Mouse (Mus musculus) olfactory bulb, adult 2 months (tissue): ENCODE data around the gene Wiz.

Experiments
- CTCF ChIP-seq: fragments of 200-500 bp; IDR thresholded peaks from 2 replicates; pipeline ENCODE4 v1.5.1; 2012; ENCODE audit warnings: low read depth, mild to moderate bottlenecking, low read length, moderate library complexity; ENCODE audit not compliant: insufficient read depth
- POLR2A ChIP-seq: fragments of 200-500 bp; IDR thresholded peaks from 2 replicates; pipeline ENCODE4 v1.6.1; 2012; ENCODE audit warnings: mild to moderate bottlenecking, low read depth, low read length, moderate library complexity; ENCODE audit not compliant: insufficient read depth

DNA sequence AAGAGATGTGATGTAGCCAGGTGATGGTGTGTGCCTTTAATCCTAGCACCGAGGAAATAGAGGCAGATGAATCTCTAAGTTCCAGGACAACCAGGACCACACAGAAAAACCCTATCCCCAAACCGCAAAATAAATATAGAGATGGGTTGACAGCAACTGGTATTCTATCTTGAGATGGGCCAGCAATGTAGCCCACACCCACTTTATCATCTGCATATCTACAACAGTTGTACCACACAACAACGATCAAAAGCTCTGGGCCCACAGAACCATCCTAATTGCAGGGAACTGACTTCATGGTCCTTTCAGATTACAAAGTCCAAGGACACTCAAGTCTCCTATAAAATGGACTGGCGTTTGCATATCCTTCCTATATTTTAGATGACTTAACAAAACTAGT is 81.3 kb downstream of the Wiz start:
- TF ChIP-seq POLR2A, result no peak
- no peak for TF ChIP-seq CTCF
